Mouse (Mus musculus) spleen, adult 2 months (tissue): ENCODE measurements around the gene Creb3.

Experiments
- CTCF ChIP-seq: fragments of 200-500 bp; IDR thresholded peaks from 2 replicates; pipeline ENCODE4 v1.5.1; 2011; ENCODE audit warnings: mild to moderate bottlenecking, inconsistent platforms; ENCODE audit not compliant: insufficient read depth, insufficient read length, insufficient replicate concordance; ENCODE audit errors: extremely low read depth
- POLR2A ChIP-seq: fragments of 200-500 bp; IDR thresholded peaks from 2 replicates; pipeline ENCODE4 v1.6.1; 2011; ENCODE audit warnings: low read depth, low read length, inconsistent platforms

- TF ChIP-seq CTCF (no peak), POLR2A (no peak)
Measured at GRCm38 (mm10) chr4:43579256-43579655, 17.1 kb downstream of the Creb3 start.
